Mouse (Mus musculus) brown adipose tissue, adult 24 weeks (tissue): ENCODE results near the gene Cyp2c70. TPM values are rescaled to one million over a fixed set of nuclear protein-coding genes. Genes with fewer than 3 reads are reported as not detected.
"Not testable (repeated sequence)": the region's sequence is repeated elsewhere in the genome, so short reads cannot be mapped to it uniquely, and the experiment has no call there.

ENCODE experiments used
- H3K27ac ChIP-seq: fragments of 200-500 bp; replicated peaks from 2 replicates; pipeline ENCODE4 v1.5.1; 2012; ENCODE audit warnings: low read depth, mild to moderate bottlenecking, low read length
- H3K4me1 ChIP-seq: fragments of 200-500 bp; 2 replicates; pipeline ENCODE4 v1.6.1; 2012; ENCODE audit warnings: low read length, mixed read lengths; ENCODE audit not compliant: control insufficient read depth, insufficient read depth, insufficient read length
- H3K4me3 ChIP-seq: fragments of 200-500 bp; 2 replicates; pipeline ENCODE4 v1.5.1; 2012; ENCODE audit warnings: low read depth, mild to moderate bottlenecking, low read length, moderate library complexity; ENCODE audit not compliant: insufficient read depth
- polyA plus RNA-seq: library from polyadenylated mRNA; stranded (reverse); fragments of >200 nt; gene quantifications from 2 replicates; pipeline ENCODE4 v1.2.4, GENCODE M21; 2012; ENCODE audit not compliant: missing spikeins, insufficient read depth, insufficient read length

Cyp2c70 gene
- polyA plus RNA-seq, result not detected in 2 replicates

DNA sequence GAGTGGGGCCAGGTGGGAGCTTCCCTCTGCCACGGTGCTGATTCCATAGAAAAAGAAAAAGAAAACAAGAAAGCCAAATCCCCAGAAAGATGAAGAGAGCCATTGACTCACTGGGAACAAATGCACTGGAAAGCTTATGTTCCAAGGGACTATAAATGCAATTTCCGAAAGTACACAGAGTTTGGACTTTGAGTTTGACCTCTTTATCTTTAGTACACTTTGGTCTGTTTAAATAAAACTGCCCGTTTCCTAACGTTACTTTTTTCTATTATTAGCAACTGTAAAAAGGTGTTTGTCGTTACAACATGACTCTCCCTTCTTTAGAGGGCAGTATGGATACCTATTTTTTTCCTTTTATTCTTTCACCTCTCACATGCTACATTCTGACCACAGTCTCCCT is at the start of gene Cyp2c70:
TSS of gene Cyp2c70 (minus strand) at position 174 of the 400 bp plus-strand sequence.
- no peak within 1 kb of the TSS for H3K27ac ChIP-seq
- H3K4me3 ChIP-seq, result no peak within 1 kb of the TSS
- H3K4me1 ChIP-seq, result no peaks in the 10 kb centered on the region

- Histone ChIP-seq H3K4me1 (no peaks in the 10 kb centered on the region), H3K4me3 (no peak overlapping the region), H3K27ac (no peak overlapping the region)
Measured at GRCm38 (mm10) chr19:40232560-40232959, 45.4 kb upstream of the Cyp2c70 start.

DNA sequence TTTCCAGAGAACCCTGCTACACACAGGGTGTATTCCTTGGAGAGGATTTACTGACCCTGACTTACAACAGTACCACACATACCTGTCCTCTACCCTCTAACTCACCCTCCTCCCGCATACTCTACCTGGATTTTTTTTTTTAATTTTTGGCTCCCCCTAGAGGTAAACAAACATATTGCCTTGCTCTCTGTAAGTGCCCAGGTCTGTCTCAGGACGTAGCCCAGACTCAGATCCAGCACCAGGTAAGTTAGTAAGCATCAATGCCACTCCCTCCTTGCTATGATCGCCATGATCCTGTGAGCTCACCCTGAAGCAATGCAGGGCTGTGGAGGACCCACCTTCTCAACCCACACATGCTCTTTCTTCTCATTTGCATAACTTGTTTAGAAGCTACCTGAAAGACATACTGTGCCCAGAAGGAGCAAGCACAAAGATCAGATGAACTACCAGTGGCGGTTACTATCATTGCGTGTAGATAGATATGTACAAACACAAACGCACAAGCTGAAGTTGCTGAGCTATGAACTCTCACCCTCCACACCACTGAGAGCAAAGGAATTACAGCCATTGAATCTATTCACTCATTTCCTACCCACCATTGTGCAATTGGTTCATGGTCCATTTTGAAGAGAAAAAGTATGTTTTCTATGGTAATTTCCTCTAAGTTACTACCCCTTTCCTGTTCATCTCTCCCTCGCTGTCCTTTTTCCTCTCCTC is 44.9 kb upstream of the Cyp2c70 start:
- Histone ChIP-seq H3K4me3 (no peak overlapping the region), H3K27ac (no peak overlapping the region), H3K4me1 (no peaks in the 10 kb centered on the region)

DNA sequence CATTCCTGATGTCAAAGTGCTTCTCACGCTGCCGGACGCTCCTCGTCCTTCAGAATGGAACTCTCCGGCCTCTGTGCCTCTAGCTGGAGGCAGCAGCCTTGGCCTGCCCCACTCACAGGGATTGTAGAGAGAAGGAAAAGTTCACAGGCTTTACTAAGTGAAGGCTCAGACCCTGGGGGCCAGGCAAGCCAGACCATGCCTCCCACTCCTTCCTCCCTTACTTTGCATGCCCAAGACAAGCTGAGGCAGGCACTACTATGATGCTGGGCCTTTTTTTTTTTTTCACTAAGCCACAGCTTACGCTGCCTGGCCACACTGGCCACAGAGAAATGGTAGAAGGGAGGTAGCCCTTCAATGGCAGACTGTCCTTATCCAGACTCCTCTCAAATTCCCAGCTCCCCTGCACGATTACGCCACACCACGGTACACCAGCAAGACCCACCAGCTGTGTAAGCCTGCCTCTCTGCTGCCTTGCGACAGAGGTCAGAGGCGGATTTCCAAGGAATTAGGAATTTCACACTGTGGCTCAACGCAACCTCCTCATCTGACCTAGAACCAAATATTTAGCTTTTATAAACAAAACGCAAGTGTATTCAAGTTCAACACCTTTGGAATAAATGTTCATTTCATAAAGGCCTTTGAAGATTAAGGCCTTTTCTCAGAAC is 44.1 kb upstream of the Cyp2c70 start:
- Histone ChIP-seq H3K4me3 (no peak overlapping the region), H3K27ac (no peak overlapping the region), H3K4me1 (no peaks in the 10 kb centered on the region)

GRCm38 (mm10) chr19:40226516-40227151 is 39.5 kb upstream of the Cyp2c70 start:
- Histone ChIP-seq H3K27ac (no peak overlapping the region), H3K4me1 (no peaks in the 10 kb centered on the region), H3K4me3 (no peak overlapping the region)

GRCm38 (mm10) chr19:40225761-40226110 is 38.6 kb upstream of the Cyp2c70 start:
- Histone ChIP-seq H3K27ac (no peak overlapping the region), H3K4me1 (no peaks in the 10 kb centered on the region), H3K4me3 (no peak overlapping the region)

DNA sequence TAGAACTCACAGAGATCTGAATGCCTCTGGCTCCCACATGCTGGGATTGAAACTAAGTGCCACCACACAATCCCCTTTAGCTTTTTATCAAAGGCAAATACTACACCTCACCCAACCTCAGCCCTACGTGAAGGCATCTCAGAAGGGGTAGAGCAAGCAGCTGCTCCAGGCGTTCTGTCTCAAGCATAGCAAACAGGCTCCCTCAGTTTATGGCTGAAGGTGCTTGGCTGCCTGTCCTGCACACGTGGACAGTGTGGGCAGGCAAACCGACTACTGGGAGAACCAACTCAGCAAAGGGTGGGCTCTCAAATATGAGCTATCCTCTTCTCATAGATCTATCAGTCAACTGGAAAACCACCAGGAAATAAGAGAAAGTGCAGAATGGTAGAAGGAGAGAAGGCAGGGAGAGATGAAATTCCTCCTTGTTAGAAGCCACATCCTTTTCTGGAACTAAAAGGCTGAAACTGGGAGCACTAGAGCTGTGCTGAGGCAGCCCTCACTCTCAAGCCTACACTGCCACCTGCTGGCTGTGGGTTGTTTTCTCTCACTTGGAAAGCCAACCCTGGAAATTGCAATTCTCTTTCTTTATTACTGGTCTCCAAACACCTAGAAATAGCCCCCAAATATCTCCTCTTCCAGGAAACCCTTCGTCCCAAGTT is 38.1 kb upstream of the Cyp2c70 start:
- no peak overlapping the region for H3K27ac ChIP-seq
- no peak overlapping the region for H3K4me3 ChIP-seq
- no peaks in the 10 kb centered on the region for H3K4me1 ChIP-seq

GRCm38 (mm10) chr19:40222307-40222706 is 35.2 kb upstream of the Cyp2c70 start:
- H3K27ac ChIP-seq, H3K4me3 ChIP-seq, H3K4me1 ChIP-seq: not testable (repeated sequence)

GRCm38 (mm10) chr19:40220878-40221277 is 33.7 kb upstream of the Cyp2c70 start:
- Histone ChIP-seq H3K27ac (no peak overlapping the region), H3K4me3 (no peak overlapping the region), H3K4me1 (no peaks in the 10 kb centered on the region)

DNA sequence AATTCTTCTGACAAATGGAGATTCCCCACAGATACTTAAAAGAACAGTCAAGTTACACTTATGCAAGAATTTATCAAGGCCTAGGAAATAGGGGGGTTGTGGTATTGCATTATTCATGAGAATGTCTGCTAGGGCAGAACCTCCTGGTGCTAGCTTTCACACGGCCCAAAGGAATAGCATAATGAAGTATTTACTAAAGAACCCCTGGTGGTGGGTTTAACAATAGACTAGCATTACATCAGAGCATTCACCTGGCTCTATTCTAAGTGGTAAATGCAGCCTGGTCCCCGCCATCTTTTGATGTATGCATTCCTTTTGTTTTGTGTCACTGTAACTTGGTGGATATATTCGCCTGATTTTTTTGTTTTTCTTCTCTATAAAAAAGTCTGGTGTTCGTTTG is 15.8 kb upstream of the Cyp2c70 start:
- H3K4me3 ChIP-seq, H3K27ac ChIP-seq, H3K4me1 ChIP-seq: not testable (repeated sequence)

DNA sequence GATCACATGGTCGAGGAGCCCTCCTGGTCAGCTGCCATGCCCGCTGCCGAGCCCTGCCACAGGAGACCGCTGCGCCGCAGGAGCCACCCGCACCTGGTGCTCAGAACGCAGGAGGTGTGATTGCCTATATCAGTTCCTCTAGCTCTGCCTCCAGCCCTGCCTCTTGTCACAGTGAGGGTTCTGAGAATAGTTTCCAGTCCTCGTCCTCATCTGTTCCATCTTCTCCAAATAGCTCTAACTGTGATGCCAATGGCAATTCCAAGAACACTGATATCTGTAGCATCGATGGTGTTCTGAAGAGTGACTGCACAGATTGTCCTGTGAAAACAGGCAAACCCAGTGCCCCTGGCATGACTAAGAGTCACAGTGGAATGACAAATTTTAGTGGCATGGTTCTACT is 3.5 kb upstream of the Cyp2c70 start:
- Histone ChIP-seq H3K4me1 (no peaks in the 10 kb centered on the region), H3K27ac (no peak overlapping the region), H3K4me3 (no peak overlapping the region)

- no peaks in the 10 kb centered on the region for H3K4me1 ChIP-seq
- H3K4me3 ChIP-seq, result no peak overlapping the region
- H3K27ac ChIP-seq, result no peak overlapping the region
Measured at GRCm38 (mm10) chr19:40183600-40183999, 3.5 kb downstream of the Cyp2c70 start.

GRCm38 (mm10) chr19:40178311-40178710 is 8.8 kb downstream of the Cyp2c70 start:
- Histone ChIP-seq H3K4me1 (no peaks in the 10 kb centered on the region), H3K27ac (no peak overlapping the region), H3K4me3 (no peak overlapping the region)

GRCm38 (mm10) chr19:40168391-40168790 is 18.7 kb downstream of the Cyp2c70 start:
- H3K4me3 ChIP-seq, H3K27ac ChIP-seq, H3K4me1 ChIP-seq: not testable (repeated sequence)

- not testable (repeated sequence) for H3K4me1 ChIP-seq, H3K27ac ChIP-seq, H3K4me3 ChIP-seq
Measured at GRCm38 (mm10) chr19:40126996-40127395, 60.1 kb downstream of the Cyp2c70 start.
